Mouse (Mus musculus): ENCODE data around the gene Tmc6.

DNA sequence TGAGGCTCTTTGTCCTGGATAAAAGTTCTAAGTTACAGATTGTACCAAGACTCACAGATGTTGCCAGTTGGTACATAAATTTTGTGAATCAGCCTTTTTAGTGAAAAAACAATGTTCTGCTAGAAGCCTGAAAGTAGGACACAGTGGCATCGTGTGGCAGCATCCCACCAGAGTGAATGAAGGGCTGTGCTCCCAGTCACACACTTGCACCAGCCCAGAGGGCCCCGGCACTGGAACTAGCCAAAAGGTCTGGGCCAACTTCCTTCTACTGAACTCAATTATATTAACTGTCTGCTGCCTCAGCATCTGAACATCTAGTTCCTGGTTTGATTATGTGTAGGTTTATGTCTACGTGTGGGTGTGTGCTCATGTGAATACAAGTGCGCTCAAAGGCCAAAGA is 55.0 kb downstream of the Tmc6 start:
- TF ChIP-seq CTCF (IDR thresholded peaks at IDR 0.05) (no peak), POLR2A (IDR thresholded peaks at IDR 0.05; ENCODE audit: insufficient read depth, low read depth, low read length) (no peak)
